Mouse (Mus musculus) kidney, postnatal 0 days (tissue): ENCODE measurements at regions not wholly inside any gene's neighbourhood (a gene's known extent, or its start where the extent isn't known, plus 50 kb on each side); places are given as distances from the start of the nearest gene placed in this dataset.

ENCODE experiments used
- ATAC-seq: fragments of 200-750 bp; cut with Nextera tagmentation; replicated peaks from 2 replicates; pipeline ENCODE4 v1.8.0; 2017; ENCODE audit warnings: low read depth, moderate number of reproducible peaks, moderate TSS enrichment, moderate library complexity; ENCODE audit not compliant: low FRiP score
- DNase-seq: peaks from one replicate; pipeline ENCODE4 v3.0.0-alpha.2; 2016; ENCODE audit warnings: low spot score
- H3K27ac ChIP-seq: fragments of 300-500 bp; sonication (generic); 2 replicates; pipeline ENCODE4 v1.5.1; 2014; ENCODE audit warnings: mild to moderate bottlenecking
- H3K27me3 ChIP-seq: fragments of 300-500 bp; sonication (generic); 2 replicates; pipeline ENCODE4 v1.6.1; 2014; ENCODE audit warnings: low read length, mixed read lengths; ENCODE audit not compliant: insufficient read depth
- H3K36me3 ChIP-seq: fragments of 300-500 bp; sonication (generic); 2 replicates; pipeline ENCODE4 v1.6.1; 2014; ENCODE audit warnings: low read length, mixed read lengths; ENCODE audit not compliant: insufficient read depth
- H3K4me1 ChIP-seq: fragments of 300-500 bp; sonication (generic); replicated peaks from 2 replicates; pipeline ENCODE4 v1.6.1; 2014; ENCODE audit warnings: antibody characterized with exemption, low read length, mixed read lengths; ENCODE audit not compliant: insufficient read depth
- H3K4me2 ChIP-seq: fragments of 300-500 bp; sonication (generic); 2 replicates; pipeline ENCODE4 v1.6.1; 2014; ENCODE audit warnings: mild to moderate bottlenecking, low read length, moderate library complexity, mixed read lengths
- H3K4me3 ChIP-seq: fragments of 300-500 bp; sonication (generic); replicated peaks from 2 replicates; pipeline ENCODE4 v1.5.1; 2014; ENCODE audit warnings: low read depth, low read length
- H3K9ac ChIP-seq: fragments of 300-500 bp; sonication (generic); 2 replicates; pipeline ENCODE4 v1.6.1; 2014; ENCODE audit warnings: low read depth, low read length
- H3K9me3 ChIP-seq: fragments of 300-500 bp; sonication (generic); replicated peaks from 2 replicates; pipeline ENCODE4 v1.6.1; 2016; ENCODE audit warnings: low read length, inconsistent platforms, mixed read lengths
- CTCF ChIP-seq: IDR thresholded peaks from 2 replicates; pipeline ENCODE4 v1.5.1; 2016; ENCODE audit warnings: antibody characterized with exemption, low read depth, mild to moderate bottlenecking, moderate library complexity
- WGBS: fragments of 180-500 bp; shearing (Covaris S2); extraction: QIAGEN DNeasy Blood & Tissue Kit; methylation state at CpG from one replicate; pipeline ENCODE4 v1.1.7; 2014; 5-methylcytosine and 5-hydroxymethylcytosine counted together

DNA sequence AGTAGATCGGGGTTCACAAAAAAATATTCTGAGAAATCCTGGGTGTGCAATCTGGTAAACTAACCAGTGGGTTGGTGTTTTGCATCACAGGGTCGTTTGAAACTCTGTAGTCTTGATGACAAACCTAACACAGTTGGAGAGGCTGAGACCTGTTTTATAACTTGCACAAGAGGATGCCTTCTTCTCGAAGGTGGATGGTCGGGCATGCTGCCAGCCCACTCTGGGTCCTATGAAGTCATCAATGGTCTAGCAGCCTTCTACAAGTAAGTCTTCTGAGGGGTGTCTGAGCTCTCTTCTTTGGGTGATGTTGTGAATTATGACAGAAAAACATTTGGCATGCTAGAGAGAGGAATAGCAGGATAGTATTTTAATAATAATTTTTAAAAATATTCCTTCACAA, 123.6 kb upstream of the Tut7 start:
- no peak overlapping the region for H3K4me2 ChIP-seq
- ATAC-seq: no peak
- no peak overlapping the region for H3K4me3 ChIP-seq
- no peak for TF ChIP-seq CTCF
- WGBS: 47% methylated on average over 4 of the region's 4 CpGs
- no peak for DNase-seq
- H3K36me3 ChIP-seq: no peaks in the 10 kb centered on the region
- 0 out of 2 replicates have a peak, but pooled peaks cover 11% of the 10 kb centered on the region for H3K4me1 ChIP-seq
- H3K27me3 ChIP-seq: no peaks in the 10 kb centered on the region
- no peak overlapping the region for H3K27ac ChIP-seq
- no peaks in the 10 kb centered on the region for H3K9me3 ChIP-seq
- H3K9ac ChIP-seq: no peak overlapping the region

DNA sequence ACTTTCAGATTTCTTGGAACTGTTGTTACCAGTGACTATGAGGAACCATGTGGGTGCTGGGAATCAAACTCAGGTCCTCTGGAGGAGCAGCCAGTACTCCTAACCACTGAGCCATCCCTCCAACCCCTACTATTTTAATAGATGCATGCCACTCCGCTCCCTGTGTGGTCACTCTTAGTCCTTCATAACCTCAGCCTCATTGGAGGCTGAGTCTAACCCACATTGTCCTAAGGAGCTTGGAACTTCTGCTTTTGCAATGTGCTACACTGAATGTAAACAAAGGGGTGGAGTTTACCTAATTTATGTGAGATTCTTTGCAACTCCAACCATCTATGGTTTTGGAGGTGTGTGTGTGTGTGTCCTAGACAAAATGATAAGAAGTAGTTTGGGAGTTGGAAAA, 122.7 kb upstream of the Tut7 start:
- Histone ChIP-seq H3K36me3 (no peaks in the 10 kb centered on the region), H3K4me2 (no peak overlapping the region), H3K4me1 (0 out of 2 replicates have a peak, but pooled peaks cover 11% of the 10 kb centered on the region), H3K27ac (no peak overlapping the region), H3K9ac (no peak overlapping the region), H3K4me3 (no peak overlapping the region), H3K27me3 (no peaks in the 10 kb centered on the region), H3K9me3 (no peaks in the 10 kb centered on the region)
- ATAC-seq (no peak), DNase-seq (no peak)
- WGBS: 94% methylated on average over 1 of the region's 1 CpGs
- no peak for TF ChIP-seq CTCF

DNA sequence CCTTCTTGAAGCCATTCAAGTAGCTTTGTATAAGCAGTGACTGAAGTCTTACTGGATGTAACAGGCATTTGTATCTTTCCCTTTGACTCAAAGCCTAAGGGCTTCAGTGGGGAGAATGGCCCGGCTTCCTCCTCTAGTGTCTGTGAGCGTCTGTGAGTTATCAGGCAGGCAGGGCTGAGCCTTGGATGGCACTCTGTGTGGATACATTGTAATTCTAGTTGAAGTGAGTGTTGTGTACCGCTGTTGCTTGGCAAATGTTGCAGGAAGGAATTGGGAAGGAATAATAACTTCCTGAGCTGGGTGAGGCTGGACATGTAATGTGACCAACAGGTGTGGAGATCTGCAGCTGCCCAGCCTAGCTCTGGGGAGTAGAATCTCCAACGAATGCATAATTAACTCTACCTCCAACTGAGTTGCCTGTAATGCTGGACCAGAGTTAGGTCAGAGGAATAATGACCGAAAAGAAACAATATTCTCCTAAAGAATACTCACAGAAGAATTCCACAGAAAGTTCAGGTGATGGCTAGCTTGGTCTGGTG, 120.7 kb upstream of the Tut7 start:
- no peaks in the 10 kb centered on the region for H3K9me3 ChIP-seq
- H3K9ac ChIP-seq: no peak overlapping the region
- no peaks in the 10 kb centered on the region for H3K27me3 ChIP-seq
- no peak overlapping the region for H3K4me2 ChIP-seq
- no peak for TF ChIP-seq CTCF
- H3K4me1 ChIP-seq: 0 out of 2 replicates have a peak, but pooled peaks cover 15% of the 10 kb centered on the region
- H3K4me3 ChIP-seq: no peak overlapping the region
- H3K36me3 ChIP-seq: no peaks in the 10 kb centered on the region
- peak overlapping the region; percentile 27; the same call in 1 of the 2 replicates for H3K27ac ChIP-seq
- ATAC-seq (no peak), DNase-seq (no peak)
- WGBS: 40% methylated on average over 5 of the region's 5 CpGs

DNA sequence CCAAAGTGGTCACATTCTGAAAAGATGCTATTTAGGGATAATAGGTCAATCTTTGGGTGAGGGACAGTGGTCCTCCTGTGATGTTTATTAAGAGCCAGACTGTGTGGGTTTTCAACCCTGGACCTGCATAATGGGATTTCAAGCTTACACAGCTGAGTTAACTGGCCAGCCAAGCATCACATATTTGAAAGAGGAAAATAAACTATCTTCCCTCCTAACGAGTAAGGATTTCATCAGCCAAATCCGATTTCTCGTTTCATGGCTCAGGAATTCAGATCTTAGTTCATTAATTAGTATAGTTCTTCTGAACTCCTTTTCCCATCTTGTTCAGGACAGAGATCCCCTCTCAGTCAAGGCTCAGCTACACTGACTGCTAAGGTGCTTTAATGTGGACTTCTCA, 120.1 kb upstream of the Tut7 start:
- H3K4me3 ChIP-seq: no peak overlapping the region
- no peak overlapping the region for H3K9ac ChIP-seq
- no peaks in the 10 kb centered on the region for H3K9me3 ChIP-seq
- H3K27ac ChIP-seq: peak overlapping the region; percentile 27; the same call in 1 of the 2 replicates
- no peak overlapping the region for H3K4me2 ChIP-seq
- 40% methylated on average over 3 of the region's 3 CpGs for WGBS
- no peak for DNase-seq
- TF ChIP-seq CTCF: no peak
- no peaks in the 10 kb centered on the region for H3K36me3 ChIP-seq
- ATAC-seq: no peak
- 0 out of 2 replicates have a peak, but pooled peaks cover 12% of the 10 kb centered on the region for H3K4me1 ChIP-seq
- H3K27me3 ChIP-seq: no peaks in the 10 kb centered on the region

DNA sequence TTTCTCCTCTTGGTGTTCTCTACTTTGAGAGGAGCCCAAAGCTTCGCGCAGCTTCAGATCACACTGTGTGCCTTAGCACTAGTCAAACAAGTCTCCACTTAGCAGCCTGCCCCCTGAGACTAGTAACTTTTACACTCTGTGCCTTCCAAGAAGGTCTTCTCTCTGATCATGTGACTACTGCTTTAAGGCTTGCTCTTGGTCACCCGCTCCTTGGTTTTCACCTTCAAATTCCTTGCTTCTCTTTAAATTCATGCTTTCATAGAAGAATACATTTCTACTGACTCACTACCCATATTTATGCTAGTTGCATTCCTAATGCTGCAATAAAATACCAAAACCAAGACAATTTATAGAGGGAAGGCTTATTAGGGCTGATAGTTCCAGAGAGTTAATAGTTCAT, 118.6 kb upstream of the Tut7 start:
- Histone ChIP-seq H3K27me3 (no peaks in the 10 kb centered on the region), H3K4me3 (no peak overlapping the region), H3K4me1 (0 out of 2 replicates have a peak, but pooled peaks cover 11% of the 10 kb centered on the region), H3K9ac (no peak overlapping the region), H3K4me2 (no peak overlapping the region), H3K9me3 (no peaks in the 10 kb centered on the region), H3K27ac (no peak overlapping the region), H3K36me3 (no peaks in the 10 kb centered on the region)
- no peak for ATAC-seq
- TF ChIP-seq CTCF: no peak
- DNase-seq: no peak
- WGBS: 80% methylated on average over 3 of the region's 3 CpGs

DNA sequence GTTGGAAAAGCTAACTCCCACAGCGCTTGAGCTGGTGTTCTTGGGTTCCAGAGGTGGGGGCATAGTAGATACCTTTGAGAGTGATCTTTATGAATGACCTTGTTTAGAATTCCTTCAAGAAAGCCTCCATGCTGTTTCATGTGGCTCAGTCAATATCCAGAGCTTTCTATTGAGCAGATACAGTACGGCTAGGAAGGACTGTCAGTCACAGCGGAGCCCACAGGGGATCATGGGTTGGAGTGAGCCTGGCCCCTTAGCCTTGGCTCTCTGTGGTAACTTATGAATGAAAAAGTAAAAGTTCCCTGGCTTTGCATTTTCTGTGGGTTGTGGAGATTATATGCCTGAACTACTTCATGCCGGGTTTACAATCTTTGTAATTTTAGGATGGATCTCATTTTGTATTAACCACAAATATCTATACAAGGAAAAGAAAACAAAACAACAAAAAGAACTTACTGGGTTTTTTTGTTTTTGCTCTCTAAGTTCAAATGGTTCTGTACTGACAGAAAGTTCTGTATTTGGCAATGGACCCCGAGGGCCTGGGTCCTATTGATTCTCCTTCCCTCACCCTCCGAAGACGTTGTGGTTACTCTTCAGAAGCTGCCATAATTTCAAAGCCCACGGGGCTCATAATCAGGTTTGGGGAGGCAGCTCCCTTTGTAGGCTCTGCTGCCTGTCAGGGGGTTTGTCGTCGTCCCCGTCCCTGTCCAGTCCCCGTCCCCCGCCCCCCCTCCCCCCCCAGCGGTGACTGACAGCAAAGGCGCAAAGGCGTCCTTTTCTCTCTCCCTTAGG, 117.7 kb upstream of the Tut7 start:
- no peak for ATAC-seq
- no peak for DNase-seq
- Histone ChIP-seq H3K36me3 (no peaks in the 10 kb centered on the region), H3K9ac (no peak overlapping the region), H3K4me1 (0 out of 2 replicates have a peak, but pooled peaks cover 4% of the 10 kb centered on the region), H3K9me3 (no peaks in the 10 kb centered on the region), H3K4me3 (no peak overlapping the region), H3K27me3 (no peaks in the 10 kb centered on the region), H3K27ac (no peak overlapping the region), H3K4me2 (peak overlapping the region; percentile 14; the same call in 1 of the 2 replicates)
- WGBS: 28% methylated on average over 16 of the region's 16 CpGs
- no peak for TF ChIP-seq CTCF
